ENCODE assay signal across 17 mouse cellular contexts in the genomic region with DNA sequence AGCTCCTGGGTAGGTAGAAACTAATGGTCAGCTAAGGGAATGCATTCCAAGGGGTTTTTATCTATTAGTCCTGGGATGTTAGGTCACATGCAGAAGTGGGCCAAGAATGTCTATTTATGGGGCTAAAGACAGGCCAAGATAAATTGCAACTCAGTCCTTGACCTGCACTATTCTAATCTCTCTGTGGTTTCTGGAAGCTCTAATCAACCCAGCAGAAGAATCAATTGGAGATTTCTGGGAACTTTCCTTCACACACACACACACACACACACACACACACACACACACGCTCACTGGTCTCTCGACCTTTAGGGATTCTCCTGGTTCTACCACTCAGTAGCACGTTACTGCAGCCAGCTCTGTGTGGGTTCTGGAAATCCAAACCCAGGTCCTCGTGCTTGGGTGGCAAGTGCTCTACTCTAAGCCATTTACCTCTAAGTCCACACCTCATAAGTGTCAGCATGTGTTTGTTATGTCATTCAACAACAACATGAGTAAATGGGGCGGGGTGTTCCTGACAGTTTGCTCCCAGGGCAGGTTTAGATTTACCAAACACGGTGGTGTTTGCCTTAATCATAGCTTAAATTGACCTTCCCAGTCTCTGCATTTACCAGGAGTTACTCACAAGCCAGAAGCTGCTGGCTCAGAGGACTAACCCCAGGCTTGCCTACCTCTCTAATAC.
DNase-seq lines count a peak whose midpoint lies in the region; ATAC-seq and TF ChIP-seq lines count a peak whose summit lies in the region.
"Had no signal": no experiment of that assay in that cellular context is flagged by ENCODE, and none has a peak within 500 bp of the region (broad histone marks: within the 10 kb centered on the region; RNA-seq: fewer than 3 reads in every experiment).

No protein-coding gene starts in this region.

- no peak for TF ChIP-seq POLR2A in myocyte (IDR thresholded peaks at IDR 0.05; ENCODE audit: insufficient read length, low read depth)

- DNase-seq in heart, adult 11 months: peak; percentile 74
- DNase-seq in heart, postnatal 36 days: no peak
- DNase-seq in lung, postnatal 25 days (ENCODE audit: low spot score): peak; percentile 23
- no peak for DNase-seq in lung, postnatal 10 days
- peak; percentile 46 for DNase-seq in stomach, postnatal 0 days (ENCODE audit: low spot score)
- DNase-seq: adrenal gland, postnatal 14 days; cerebellum, adult 18-20 months; cerebellum, adult 9-11 months; cerebellum, postnatal 36 days; gastrocnemius, postnatal 10 days had no signal

- no peaks in the 10 kb centered on the region for H3K4me1 ChIP-seq in stomach, postnatal 0 days (replicated peaks; ENCODE audit: control insufficient read depth, insufficient read depth)

- intact Hi-C loops in heart, postnatal 36 days (cut with DNase I): no loop called here

- H3K4me3 ChIP-seq in myocyte: no peak overlapping the region
- H3K4me3 ChIP-seq in stomach, postnatal 0 days (ENCODE audit: low read depth, low read length): no peak overlapping the region
- H3K4me3 ChIP-seq: embryonic facial prominence, embryonic 13.5 days; heart, embryonic 12.5 days had no signal

- H3K9me3 ChIP-seq in stomach, postnatal 0 days (ENCODE audit: control insufficient read depth, low read length): no peaks in the 10 kb centered on the region
- H3K9me3 ChIP-seq: embryonic facial prominence, embryonic 13.5 days had no signal

- peak; percentile 73 for ATAC-seq in stomach, postnatal 0 days (ENCODE audit: low FRiP score, low TSS enrichment)
- ATAC-seq in erythroid progenitor cell, adult 5-6 weeks (replicated peaks; ENCODE audit: low FRiP score, poor library complexity, severe bottlenecking): no peak
- ATAC-seq: forebrain, embryonic 14.5 days; hindbrain, embryonic 16.5 days; inflammation-experienced regulatory T-cells, adult 6 months had no signal

- no peak overlapping the region for H3ac ChIP-seq in myocyte (ENCODE audit: control insufficient read depth, insufficient read length)

- TF ChIP-seq EP300 in stomach, postnatal 0 days (optimal IDR thresholded peaks at IDR 0.05): no peak

- no peak overlapping the region for H3K9ac ChIP-seq in stomach, postnatal 0 days (ENCODE audit: low read length)
- H3K9ac ChIP-seq: embryonic facial prominence, embryonic 13.5 days; heart, embryonic 12.5 days had no signal

- no peak overlapping the region for H3K4me2 ChIP-seq in myocyte (ENCODE audit: low read depth)
- no peak overlapping the region for H3K4me2 ChIP-seq in stomach, postnatal 0 days (replicated peaks; ENCODE audit: low read depth)
- H3K4me2 ChIP-seq: embryonic facial prominence, embryonic 13.5 days; heart, embryonic 12.5 days had no signal

- TF ChIP-seq CTCF in stomach, postnatal 0 days (IDR thresholded peaks at IDR 0.05; ENCODE audit: low read depth): no peak

- no peaks in the 10 kb centered on the region for H3K79me2 ChIP-seq in myocyte (ENCODE audit: control insufficient read depth, insufficient read depth)

- 0 out of 2 replicates have a peak overlapping the region, but pooled peaks have one; percentile 30 for H3K27ac ChIP-seq in stomach, postnatal 0 days (replicated peaks)
- H3K27ac ChIP-seq: embryonic facial prominence, embryonic 13.5 days had no signal

- no peaks in the 10 kb centered on the region for H3K36me3 ChIP-seq in myocyte (ENCODE audit: control insufficient read depth, insufficient read depth)
- H3K36me3 ChIP-seq in stomach, postnatal 0 days (ENCODE audit: control insufficient read depth, insufficient read depth, low read length): no peaks in the 10 kb centered on the region
- H3K36me3 ChIP-seq: embryonic facial prominence, embryonic 13.5 days; heart, embryonic 12.5 days had no signal

- H3K27me3 ChIP-seq in myocyte (ENCODE audit: control insufficient read depth, insufficient read depth, insufficient read length): no peaks in the 10 kb centered on the region
- no peaks in the 10 kb centered on the region for H3K27me3 ChIP-seq in stomach, postnatal 0 days (ENCODE audit: control insufficient read depth, insufficient read depth, low read length)
- H3K27me3 ChIP-seq: embryonic facial prominence, embryonic 13.5 days; heart, embryonic 12.5 days had no signal

- WGBS in stomach, postnatal 0 days: 55% methylated on average over 6 of the region's 6 CpGs

TF ChIP-seq in myocyte, 11 proteins besides CTCF, POLR2A, EP300 and RAD21:
- no peak for TF ChIP-seq MYOD1 (IDR thresholded peaks at IDR 0.05; ENCODE audit: control insufficient read depth in 1 of 3, insufficient read length in 2 of 3, low read depth in 2 of 3)
- no peak for TF ChIP-seq MYOG (IDR thresholded peaks at IDR 0.05; ENCODE audit: control insufficient read depth in 1 of 3, insufficient read depth in 1 of 3, insufficient read length in 2 of 3, low read depth in 2 of 3)
- TF ChIP-seq MAX (IDR thresholded peaks at IDR 0.05; ENCODE audit: low read depth): no peak
- peak; percentile 29 for TF ChIP-seq USF1 (IDR thresholded peaks at IDR 0.05; ENCODE audit: low read depth)
- TF ChIP-seq E2F4 (IDR thresholded peaks at IDR 0.05; ENCODE audit: insufficient read depth): no peak
- no peak for TF ChIP-seq CEBPB (IDR thresholded peaks at IDR 0.05; ENCODE audit: insufficient read depth, poor library complexity, severe bottlenecking)
- TF ChIP-seq TCF3 (IDR thresholded peaks at IDR 0.05; ENCODE audit: insufficient read length, low read depth): no peak

Comparison
In these comparisons a context has a peak if more than half of its experiments do, and no peak if none do; other contexts are left out.
1. DNase-seq: peak in heart, adult 11 months (single experiment), lung, postnatal 25 days (single experiment) and stomach, postnatal 0 days (single experiment); none in heart, postnatal 36 days (0 of 2) and lung, postnatal 10 days (single experiment).